Comparison of ENCODE assay signal across 1 mouse cellular context in genomic region chr16:22126936-22127335, GRCm38 (mm10).
A peak's percentile ranks its signal among the peaks of the same experiment; 100 is the strongest.
TF ChIP-seq lines count a peak whose summit lies in the region.

No protein-coding gene starts in this region.

TF ChIP-seq in CH12.LX, 34 proteins besides CTCF, POLR2A, EP300 and RAD21 (continued from another document):
- no peak; the same call in 1 of the 2 replicates for TF ChIP-seq BHLHE40 (IDR thresholded peaks at IDR 0.05; ENCODE audit: low read depth, low read length)
- no peak for TF ChIP-seq CHD1 (IDR thresholded peaks at IDR 0.05; ENCODE audit: low read depth, low read length)
- no peak for TF ChIP-seq JUND (conservative IDR thresholded peaks at IDR 0.05; ENCODE audit: low read depth, low read length)
- no peak for TF ChIP-seq JUN (IDR thresholded peaks at IDR 0.05; ENCODE audit: insufficient read depth, low read depth, low read length)
- no peak for TF ChIP-seq MXI1 (IDR thresholded peaks at IDR 0.05; ENCODE audit: low read depth, low read length)
- no peak for TF ChIP-seq GABPA (IDR thresholded peaks at IDR 0.05; ENCODE audit: insufficient replicate concordance, low read depth, low read length)
- no peak for TF ChIP-seq RCOR1 (conservative IDR thresholded peaks at IDR 0.05; ENCODE audit: low read depth, low read length)
- peak; percentile 65; the same call in 1 of the 2 replicates for TF ChIP-seq MEF2A (IDR thresholded peaks at IDR 0.05; ENCODE audit: borderline replicate concordance, low read depth, low read length)
- 0 out of 2 replicates have a peak, but pooled peaks have one; percentile 39 for TF ChIP-seq IRF4 (IDR thresholded peaks at IDR 0.05; ENCODE audit: low read depth, low read length)
- no peak for TF ChIP-seq HCFC1 (IDR thresholded peaks at IDR 0.05; ENCODE audit: low read depth, low read length)
- no peak for TF ChIP-seq MAX (IDR thresholded peaks at IDR 0.05; ENCODE audit: low read length)
- no peak for TF ChIP-seq PAX5 (IDR thresholded peaks at IDR 0.05; ENCODE audit: low read length)
TF ChIP-seq in CH12.LX: peak in this region for 7.
